Mouse (Mus musculus) liver, postnatal 0 days (tissue): Measurements from ENCODE around the gene Csf1.

ENCODE experiments used
- CTCF ChIP-seq: sonication (generic); IDR thresholded peaks from 2 replicates; pipeline ENCODE4 v1.5.1; 2016; ENCODE audit warnings: antibody characterized with exemption, low read depth
- EP300 ChIP-seq: IDR thresholded peaks from 2 replicates; pipeline ENCODE4 v1.6.1; 2016; ENCODE audit warnings: antibody characterized with exemption, low read depth, mild to moderate bottlenecking

DNA sequence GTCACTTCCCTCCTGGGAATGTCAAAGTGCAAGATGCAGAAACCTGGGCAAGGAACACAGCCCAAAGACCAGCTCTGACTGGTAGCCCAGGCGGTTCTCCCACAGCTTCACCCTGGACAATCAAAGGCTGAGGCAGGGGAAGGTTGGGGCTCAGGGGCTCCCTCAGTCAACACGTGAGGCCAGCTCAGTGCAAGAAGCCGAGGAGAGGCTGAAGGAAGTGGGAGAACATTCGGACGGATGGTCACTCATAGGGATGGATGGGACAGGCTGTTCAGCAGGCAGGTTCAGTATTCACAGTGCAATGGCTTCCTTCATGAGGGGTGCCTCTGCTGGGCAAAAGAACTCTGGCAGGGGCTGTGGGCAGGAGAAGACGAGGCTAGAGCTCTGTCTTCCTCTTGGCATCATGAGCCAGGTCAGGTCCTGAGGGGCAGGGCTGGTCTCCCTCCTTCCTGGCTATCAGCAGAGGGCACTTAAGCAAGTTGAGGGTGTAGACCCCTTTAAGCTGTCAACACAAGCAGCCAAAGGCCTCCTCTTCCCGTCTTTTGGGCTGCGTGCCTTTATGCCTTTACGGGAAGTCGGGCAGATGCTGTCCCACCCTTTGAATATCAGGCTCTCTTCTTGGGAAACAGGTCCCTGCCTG, 18.1 kb downstream of the Csf1 start:
- TF ChIP-seq EP300 (no peak), CTCF (no peak)
